Mouse (Mus musculus) right cerebral cortex, postnatal 10 days (tissue): ENCODE measurements around the gene Rcn1.

Experiments
- DNase-seq, 2 experiments: peaks; one replicate each; pipeline ENCODE4 v3.0.0; 2021; ENCODE audit warnings: low spot score in 2 of 2

Rcn1 gene

DNA sequence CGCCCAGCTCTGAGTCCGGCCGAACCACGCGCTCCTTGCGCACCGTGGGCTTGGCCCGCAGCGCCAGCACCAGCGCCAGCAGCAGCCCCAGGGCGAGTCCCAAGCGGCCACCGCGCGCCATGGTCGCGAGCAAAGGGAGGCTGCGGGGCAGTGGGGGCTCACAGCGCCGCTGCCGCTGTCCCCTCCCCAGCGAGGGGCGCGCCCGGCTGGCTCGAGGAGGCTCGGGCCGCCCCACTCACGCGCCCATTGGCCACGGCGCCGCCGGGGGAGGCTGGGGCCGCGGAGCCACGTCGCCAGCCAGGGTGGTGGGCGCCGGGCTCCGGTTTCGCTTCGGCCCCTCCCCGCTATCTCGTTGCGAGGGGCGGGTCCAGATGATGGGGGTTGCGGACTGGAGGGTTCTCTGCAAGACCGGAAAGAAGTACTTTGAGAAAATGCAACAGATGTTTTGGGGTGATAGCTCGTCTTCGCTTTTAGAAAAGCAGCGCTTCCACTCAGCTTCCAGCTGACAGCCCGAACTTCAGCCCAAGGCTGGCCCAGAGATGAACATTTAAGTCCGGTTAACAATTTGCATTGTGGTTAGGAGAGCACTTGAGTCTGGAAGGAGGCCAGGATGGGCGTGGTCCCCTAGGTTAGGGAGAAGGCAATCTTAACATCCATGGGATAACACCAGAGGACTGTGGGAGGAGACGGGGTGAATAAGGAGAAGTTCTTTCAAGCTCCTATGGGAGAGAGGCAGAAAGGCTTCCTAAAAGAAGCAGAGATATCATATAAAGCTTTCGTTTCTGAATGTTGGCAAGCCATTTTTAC lies at the start of gene Rcn1:
TSS of gene Rcn1 (minus strand) at position 235 of the 807 bp plus-strand sequence.
- peak; percentile 62 to 68 for DNase-seq

DNA sequence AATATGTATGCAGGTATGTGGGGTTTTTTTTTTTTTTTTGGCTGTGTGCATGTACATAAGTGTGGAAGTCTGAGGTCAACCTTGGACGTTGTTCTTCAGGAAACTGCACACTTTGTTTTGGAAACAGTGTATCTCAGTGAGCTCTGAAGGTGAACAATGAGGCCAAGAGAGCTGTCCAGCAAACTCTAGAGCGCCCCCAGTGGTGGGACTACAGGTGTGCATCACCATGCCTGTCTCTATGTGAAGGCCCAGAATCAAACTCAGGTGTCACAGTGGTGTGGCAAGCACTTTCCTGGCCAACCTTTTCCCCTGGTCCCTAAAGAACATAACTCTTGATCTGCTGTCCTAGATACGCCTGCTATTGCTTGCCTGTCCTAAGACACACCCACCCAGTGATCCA lies 45.0 kb upstream of the Rcn1 start:
- no peak for DNase-seq

DNA sequence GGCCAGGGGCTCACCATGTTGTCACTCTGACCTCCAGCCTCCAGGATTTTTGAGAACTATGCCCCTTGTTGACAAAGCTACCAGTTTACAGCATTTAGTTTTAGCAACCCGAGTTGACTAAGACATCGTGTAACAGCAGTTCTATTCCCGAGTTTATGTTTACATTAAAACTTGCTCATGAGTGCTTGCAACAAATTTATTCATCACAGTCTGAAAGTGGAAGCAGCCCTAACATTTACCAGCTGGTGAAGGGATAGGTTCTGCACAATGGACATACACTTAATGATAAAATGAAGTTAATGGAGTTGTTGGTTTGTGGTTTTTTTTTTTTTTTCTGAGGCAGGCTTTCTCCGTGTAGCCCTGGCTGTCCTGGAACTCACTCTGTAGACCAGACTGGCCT lies 39.9 kb upstream of the Rcn1 start:
- DNase-seq, result no peak

DNA sequence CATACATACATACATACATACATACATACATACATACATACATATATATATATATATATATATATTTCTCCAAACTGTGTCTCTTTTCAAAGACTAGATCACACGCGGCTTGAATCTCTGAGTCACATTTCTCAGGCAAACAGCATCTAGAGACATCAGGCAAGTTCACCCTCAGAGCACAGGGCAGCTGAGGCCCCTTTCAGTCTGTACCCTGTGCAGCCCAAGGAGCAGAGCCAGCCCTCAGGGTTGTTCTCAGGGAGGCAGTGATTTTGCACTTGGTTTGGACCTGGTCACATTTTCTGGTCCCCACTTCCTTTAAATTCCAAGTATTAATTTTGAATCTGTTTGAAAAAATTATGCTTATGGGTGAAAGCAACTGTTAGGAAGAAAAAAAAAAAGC lies 39.4 kb upstream of the Rcn1 start:
- no peak for DNase-seq

DNA sequence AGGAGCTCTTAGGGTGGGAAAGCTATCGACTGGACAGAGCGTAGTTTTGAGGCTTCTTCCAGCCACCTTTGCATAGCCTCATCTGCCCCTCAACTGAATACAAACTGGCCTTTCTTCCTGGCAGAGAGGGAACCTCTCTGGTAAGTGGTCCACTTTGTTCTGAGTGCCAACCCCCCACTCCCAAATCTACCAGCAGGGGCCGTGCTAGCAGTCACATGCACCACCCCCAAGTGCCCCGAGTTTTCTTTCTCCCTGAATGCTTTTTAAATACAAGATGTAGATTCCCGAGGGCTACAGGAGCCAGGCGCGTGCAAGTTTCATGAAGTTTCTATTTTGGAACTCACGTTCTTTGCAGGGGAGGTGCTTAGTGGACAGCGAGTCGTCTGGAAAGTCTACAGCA lies 33.8 kb upstream of the Rcn1 start:
- no peak for DNase-seq

DNA sequence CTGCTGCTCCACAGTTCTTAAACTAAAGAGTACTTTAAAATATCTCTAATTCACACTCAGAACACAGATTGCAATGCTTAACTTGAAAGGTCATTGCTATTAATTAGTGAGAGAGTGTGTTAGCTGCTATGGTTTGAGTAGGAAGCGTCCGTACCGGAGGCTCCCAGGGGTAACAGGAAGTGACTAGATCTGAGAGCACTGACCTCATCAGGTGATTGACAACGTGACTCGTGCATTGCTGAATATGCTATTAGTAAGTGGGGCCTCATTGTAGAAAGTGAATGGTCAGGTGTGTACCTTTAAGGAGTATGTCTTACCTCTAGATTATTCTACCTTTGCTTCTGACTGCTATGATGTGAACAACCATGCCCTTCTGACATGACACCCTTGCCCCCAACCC lies 31.3 kb upstream of the Rcn1 start:
- DNase-seq, result no peak

DNA sequence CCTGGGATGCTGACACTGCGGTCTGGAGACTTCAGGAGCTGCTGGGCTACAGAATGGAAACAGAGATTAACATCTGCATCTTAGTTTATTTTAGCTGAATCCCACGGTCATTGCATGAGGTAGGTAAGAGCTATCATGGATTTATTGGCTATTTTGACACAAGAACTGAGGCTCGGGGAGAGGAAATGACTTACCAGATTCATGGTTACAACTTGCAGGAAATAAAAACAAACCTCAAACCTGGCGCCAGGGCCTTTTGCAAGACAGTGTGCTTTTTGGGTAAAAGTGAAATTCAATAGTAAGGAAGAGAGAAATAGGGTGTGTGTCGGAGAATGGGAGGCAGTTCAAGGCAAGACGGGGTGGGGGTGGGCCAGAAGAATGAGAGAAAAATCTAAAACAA lies 30.8 kb upstream of the Rcn1 start:
- DNase-seq, result no peak

DNA sequence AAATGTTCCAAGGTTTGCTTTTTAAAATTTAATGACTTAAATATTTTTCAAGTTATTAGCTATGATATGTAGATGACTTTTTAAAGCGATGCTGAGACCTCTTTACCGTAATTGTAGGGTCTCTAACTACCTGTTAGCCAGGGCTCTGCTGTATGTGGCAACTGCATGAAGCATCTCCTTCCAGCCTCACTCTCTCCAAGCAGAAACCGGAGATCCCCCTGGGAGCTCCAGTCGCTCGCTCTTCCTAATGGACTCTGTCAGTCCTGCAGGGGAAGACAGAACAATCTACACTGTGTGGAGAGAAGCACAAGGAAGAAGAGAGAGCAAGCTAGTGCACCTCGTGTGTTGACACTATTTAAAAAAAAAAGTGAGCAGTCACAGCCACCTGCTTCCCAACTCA lies 29.3 kb upstream of the Rcn1 start:
- no peak for DNase-seq

DNA sequence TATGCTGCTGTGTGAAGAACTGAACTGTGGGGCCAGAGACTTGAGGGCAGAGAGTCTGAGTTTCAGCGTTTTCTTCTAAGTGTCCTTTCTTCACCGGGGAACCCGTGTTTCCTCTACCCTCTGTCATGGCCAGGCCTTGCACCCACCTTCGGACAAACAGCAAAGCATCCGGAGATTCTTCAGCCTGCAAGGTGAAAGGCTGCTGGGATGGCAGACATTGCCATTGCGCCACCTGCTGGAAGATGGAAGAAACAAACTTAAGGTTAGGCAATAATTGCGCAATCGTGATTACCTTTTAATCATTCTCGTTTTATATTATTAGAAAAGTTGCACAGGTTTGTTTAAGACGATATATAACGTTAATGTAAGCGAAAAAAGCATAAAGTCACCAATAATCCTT lies 28.9 kb upstream of the Rcn1 start:
- DNase-seq, result peak; percentile 58 to 80

DNA sequence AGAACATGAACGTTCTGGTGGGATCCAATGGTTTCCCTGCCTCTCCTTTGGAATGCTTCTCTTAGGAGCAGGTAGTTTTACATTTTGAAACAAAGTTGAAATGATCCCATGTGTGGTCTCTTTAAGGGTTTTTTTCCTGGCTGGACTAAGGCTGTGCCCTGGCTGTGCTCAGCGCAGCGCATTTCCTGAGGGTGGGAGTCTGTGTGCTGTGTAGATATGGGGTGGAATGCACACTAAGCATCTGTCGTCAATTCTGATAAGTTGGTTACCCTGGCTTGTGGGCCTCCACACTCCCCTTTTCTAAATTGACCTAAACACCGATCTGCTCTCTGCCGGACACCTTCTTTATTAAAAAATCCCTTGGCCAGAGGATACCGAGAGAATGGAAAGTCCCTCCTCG lies 28.3 kb upstream of the Rcn1 start:
- DNase-seq, result no peak

DNA sequence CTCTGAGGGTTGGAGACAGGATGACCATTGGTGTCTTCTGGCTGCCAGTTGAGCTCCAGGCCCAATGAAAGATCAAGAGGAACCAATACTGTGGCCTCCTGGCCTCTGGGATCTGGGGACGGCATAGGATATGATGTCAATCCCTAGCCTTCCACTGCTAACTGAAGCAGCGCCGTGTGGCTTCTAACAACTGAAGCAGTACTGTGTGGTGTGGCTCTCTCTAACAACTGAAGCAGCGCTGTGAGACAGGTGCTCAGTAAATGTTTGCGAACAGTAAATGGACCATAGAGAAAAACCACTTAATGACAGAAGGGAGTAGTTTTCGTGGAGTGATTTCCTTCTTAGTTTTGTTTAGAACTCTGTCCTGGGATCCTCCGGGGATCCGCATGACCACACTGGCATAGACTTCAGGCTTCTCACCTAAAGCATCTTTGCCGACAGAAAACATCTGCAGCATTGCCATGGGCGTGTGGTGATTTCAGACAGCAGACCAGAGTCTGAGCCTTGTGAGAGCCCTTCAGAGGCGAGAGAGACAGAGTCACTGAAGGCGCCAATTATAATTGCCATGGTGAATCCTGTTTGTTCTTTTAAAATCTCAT lies 19.6 kb upstream of the Rcn1 start:
- no peak for DNase-seq

DNA sequence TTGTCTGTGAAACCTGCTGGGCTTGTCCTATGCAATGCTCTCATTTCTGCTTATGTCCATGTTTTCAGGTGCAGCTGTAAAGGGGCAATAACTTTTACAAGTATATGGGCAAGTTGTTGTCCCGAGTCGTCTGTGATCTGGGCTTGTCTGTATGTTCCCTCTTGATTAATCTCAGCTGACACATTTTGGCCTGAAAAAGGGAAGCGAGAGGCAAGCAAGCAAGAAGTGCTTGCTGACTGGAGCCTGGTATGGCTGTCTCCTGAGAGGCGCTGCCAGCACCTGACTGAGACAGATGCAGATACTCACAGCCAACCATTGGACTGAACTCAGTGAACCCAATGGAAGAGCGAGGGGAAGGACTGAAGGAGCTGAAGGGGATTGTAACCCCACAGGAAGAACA lies 18.5 kb upstream of the Rcn1 start:
- DNase-seq, result no peak

DNA sequence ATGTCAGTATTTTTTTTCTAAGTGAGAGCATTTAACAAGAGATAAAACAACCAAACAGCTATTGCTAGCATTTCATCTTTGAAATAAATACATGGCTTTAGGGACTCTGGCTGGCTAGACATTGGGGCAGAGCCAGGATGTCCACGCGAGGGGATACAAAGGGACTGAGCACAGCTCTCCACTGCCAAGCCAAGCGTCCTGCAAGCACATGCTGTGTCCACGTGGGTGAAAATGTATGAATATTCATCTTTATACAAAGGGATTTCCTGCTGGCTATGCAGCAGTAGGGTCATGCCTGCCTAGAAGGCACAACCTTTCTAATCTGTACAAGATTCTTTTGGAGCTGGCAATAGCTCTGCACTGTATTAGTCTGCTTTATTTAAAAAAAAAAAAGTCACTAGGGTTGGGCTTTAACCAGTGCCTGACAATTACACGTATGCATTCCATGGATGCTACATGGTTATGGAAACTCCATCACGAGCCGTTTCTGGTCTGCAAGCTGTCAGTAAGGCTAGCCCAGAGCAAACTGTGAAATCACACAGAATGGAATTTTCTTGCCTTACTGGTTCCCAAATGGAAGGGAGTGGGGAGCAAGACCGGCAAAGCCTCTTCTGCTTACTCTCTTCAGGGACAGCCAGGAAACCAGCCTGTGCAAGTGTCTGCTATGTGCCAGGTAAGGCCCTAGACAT lies 17.7 kb upstream of the Rcn1 start:
- peak; percentile 65 to 68 for DNase-seq

DNA sequence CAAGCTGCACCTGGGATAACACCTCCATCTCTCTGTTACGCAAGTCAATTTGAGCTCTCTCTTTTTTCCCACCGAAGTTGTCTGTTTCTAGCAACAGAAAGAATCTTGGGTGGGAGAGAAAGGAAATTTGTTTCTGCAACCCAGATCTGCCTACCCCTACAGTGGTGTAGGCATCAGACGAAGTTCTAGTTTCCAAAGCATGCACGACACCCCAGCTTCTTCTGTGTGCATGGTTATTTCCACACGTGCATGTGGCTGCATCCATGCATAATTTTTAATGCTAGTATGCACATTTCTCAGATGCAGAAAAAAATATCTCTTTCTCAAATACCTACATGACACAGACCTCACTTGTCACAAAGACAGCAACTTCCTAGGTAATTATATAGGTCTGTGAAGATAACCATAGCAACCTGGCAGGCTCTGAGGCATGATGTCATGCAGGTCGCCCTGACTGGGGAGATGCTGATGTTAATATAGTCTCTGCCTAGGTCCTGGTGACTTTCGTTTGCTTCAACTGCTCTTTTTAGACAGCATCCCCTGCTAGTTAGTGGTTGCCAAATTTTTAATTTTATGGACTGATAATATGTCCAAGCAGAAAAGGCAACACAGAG lies 17.0 kb upstream of the Rcn1 start:
- DNase-seq, result peak; percentile 49 to 63

DNA sequence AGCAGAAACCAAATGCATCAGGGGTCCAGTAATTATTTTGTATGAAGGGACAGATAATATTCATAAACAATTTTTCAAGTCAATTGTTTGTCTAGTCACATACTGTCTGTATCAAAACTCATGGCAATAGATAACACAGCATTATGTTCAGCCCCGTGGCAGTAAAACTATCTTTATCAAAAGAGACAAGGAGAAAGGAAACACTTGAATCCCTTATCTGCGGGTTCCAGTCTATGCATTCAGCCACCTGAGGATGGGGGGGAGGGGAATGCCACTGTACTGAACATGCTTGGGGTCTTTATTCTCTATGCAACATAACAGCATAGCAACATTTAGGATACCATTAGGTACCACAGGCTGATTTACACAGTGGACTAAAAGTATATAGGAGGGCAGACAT lies 15.2 kb upstream of the Rcn1 start:
- DNase-seq, result no peak

DNA sequence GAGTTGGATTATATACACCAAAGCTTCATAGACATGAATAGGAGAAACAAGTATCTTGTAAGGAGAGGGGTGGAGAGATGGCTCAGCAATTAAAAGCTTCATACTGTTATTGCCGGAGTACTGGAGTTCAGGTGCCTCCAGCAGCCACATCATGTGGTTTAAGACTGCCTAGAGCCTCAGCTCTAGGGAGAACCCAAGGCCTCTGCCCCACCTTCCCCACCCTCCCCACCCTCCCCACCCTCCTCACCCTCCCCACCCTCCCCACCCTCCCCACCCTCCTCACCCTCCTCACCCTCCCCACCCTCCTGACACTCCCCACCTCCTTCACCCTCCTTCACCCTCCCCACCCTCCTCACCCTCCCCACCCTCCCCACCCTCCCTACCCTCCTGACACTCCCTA lies 10.1 kb upstream of the Rcn1 start:
- no peak for DNase-seq

DNA sequence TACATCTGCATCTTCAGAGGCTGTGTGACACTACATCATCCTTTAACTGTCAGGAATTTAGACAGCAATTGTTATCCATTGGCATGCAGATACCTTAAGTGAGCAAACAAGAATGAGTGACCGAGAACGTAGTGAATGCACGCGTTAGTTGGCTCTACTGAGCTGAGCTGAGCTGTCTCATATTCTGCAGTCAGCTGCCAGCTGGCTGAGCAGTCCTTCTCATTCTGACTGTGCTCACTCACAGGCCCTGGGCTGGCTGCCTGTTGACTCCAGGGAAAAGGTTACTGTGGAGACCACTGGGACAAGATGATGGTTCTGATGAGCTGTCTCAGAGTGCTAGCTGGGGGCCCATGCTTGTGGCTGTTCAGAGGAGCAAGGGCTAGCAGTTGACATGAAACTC lies 9.4 kb upstream of the Rcn1 start:
- peak; percentile 39 to 47 for DNase-seq

DNA sequence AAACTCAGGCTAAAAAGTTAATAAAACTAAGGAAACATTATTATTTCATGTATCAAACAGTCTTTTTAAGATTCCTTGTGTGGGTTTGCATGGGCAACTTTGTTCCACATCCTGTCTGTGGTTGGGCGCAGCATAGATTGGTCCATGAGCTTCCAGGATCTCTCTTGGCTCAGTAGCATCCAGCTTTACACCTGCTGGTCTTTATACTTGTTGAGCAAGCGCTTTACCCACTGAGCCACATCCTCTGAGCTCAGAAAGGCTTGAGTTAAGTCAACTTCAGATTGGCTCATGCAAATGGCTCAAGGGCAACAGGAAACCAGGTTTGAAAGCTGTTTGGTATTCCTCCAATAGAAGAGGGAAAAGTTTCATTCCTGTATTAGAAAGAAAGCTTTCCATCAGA lies 3.1 kb upstream of the Rcn1 start:
- DNase-seq, result no peak

DNA sequence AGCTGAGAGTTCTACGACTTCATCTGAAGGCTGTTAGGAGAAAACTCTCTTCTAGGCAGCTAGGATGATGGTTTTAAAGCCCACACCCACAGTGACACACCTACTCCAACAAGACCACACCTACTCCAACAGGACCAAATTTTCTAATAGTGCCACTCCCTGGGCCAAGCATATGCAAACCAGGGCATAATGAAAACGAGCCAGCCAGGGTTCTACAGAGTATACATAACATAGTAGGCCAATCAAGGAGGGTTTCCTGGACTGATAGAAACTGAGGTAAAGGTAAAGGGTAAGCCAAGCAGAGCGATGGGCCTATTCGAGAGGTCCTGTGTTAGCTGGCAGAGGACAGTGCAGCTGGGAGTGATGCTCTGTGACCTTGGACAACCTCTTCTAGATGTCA lies 1.4 kb upstream of the Rcn1 start:
- DNase-seq, result no peak

DNA sequence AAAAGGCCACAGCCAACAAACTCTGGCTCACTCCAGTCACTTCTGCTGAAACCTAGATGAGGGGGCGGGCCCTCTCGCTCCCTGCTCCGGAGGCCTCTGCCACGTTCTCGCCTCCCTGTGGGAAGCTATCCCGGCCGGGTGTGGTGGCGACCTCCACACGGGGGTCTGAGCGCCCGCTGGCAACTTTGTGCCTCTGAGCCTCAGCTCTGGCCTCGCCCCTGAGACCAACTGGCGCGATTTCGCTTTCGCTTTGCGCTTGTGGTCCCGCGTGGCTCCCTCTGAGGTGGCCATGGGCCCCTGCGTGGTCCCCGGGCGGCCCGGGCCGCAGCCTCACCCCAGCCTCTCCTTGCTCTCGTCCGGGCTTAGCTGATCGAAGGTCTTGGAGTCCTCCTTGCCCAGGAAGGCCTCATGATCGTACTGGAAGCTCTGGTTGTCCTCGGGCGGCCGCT lies 459 bp downstream of the Rcn1 start:
- DNase-seq, result no peak

DNA sequence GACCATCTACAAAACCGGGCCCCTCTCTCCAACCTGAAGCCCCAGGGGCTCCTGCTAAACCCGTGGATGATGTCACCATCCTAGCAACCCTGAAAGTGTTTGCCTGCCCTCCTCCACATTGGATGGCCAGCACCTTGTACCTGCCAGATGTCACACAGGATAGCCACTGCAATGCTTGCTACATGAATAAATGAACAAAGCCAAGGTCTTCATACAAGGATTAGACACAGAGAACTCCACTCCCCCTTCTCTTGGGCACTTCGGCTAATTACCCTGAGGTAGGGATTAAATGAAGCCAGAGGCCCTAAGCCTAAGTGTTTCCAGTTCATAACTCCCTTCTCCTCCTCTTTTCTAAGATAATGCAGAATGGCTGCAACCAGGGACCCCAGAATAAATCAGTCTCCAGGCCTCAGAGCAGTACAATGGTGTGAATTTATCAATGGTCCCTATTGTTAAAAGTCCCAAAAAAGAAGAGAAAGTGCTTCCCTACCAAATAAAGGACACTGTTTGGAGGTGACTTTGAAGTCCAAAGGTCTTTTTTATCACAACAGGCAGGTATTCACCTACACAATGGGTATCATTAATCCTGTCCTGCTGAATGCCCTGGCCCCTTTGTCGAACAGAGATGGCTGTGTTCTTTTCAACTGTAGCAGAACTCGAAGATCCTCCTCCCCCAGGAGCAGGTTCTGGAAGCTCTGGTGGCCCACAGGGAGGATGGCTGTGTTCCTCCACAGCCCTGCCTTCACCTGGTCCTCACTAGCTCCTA lies 1.5 kb downstream of the Rcn1 start:
- no peak for DNase-seq

DNA sequence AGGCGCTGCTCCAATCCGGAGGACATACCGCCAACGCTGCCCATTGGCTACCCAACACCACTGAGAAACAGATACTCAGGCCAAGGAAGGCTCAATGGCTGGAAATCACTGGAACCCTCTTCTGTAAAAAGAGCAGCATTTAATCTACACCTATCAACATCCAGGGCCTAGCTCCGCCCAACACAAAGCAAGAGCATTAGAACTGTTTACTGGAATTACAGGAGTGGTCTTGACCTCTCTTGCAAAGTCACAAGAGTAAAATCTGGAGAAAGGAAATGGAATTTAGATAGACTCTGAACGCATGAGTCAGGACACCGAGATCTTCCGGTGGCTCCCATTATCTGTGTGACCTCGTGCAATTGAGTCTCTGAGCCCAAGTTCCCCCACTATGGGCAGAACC lies 3.1 kb downstream of the Rcn1 start:
- DNase-seq, result no peak
